Mouse (Mus musculus) heart, postnatal 0 days (tissue): ENCODE results near the gene Serpinb9b.

Source experiments
- CTCF ChIP-seq: IDR thresholded peaks from 2 replicates; pipeline ENCODE4 v1.5.1; 2016; ENCODE audit warnings: antibody characterized with exemption, control low read depth, low read depth
- EP300 ChIP-seq: IDR thresholded peaks from 2 replicates; pipeline ENCODE4 v1.6.1; 2016; ENCODE audit warnings: antibody characterized with exemption, low read depth

DNA sequence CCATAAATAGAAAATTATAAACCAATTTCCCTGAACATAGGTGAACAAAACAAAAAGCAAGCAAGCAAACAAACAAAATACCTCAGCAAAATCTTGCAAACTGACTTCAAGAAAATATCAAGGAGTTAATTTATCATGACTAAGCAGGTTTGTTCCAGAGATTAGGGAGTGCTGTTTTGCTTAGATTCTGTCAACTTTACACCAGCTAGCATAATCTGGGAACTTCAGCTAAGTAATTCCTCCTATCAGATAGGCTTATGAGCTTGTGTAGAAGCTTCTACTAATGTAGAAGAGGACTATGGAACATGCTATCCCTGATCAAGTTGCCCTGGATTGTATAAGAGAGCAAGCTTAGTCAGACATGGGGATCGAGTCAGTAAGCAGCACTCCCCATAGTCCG is 20.0 kb downstream of the Serpinb9b start:
- TF ChIP-seq CTCF, result no peak
- no peak for TF ChIP-seq EP300
